Mouse (Mus musculus): ENCODE measurements around the gene Enox1. TPM values are rescaled to one million over a fixed set of nuclear protein-coding genes. Genes with fewer than 3 reads are reported as not detected.

Gene Enox1
- polyA plus RNA-seq, 1 experiment from 2014 or later, result 6.6 TPM

DNA sequence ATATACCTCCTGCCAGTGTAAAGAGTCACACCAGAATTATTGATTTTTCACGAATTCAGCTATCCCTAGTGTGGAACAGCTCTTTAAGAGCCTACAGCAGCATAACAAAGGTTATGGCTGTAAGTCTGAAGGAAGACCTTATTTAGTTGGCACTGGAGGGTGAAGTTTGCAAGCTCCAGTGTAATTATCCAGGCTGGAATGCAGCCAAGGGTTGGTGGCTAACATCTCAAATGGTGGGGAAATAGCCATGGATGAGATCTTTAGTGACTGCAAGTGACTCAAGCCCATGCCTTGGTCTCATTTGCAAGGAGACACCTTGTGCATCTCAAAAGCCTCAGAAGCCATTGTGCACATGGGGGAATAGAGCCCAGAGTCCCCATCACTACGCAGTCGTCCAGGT, 5.9 kb downstream of the Enox1 start:
- ATAC-seq (replicated peaks; ENCODE audit: low FRiP score, low read depth) (no peak), DNase-seq (ENCODE audit: low spot score) (no peak)
- Histone ChIP-seq H3K9me3 (replicated peaks; ENCODE audit: low read length) (no peaks in the 10 kb centered on the region), H3K36me3 (ENCODE audit: insufficient read depth, low read length) (no peaks in the 10 kb centered on the region), H3K27ac (no peak overlapping the region), H3K4me3 (replicated peaks; ENCODE audit: low read depth, low read length) (no peak overlapping the region), H3K4me1 (replicated peaks; ENCODE audit: insufficient read depth, low read length) (no peaks in the 10 kb centered on the region; the same call in 1 of the 2 replicates), H3K9ac (ENCODE audit: low read depth, low read length) (no peak overlapping the region), H3K4me2 (ENCODE audit: low read length) (no peak overlapping the region), H3K27me3 (ENCODE audit: insufficient read depth, low read length) (no peaks in the 10 kb centered on the region)
- 85% methylated on average over 3 of the region's 3 CpGs for WGBS
- TF ChIP-seq CTCF (IDR thresholded peaks at IDR 0.05; ENCODE audit: low read depth), result no peak

DNA sequence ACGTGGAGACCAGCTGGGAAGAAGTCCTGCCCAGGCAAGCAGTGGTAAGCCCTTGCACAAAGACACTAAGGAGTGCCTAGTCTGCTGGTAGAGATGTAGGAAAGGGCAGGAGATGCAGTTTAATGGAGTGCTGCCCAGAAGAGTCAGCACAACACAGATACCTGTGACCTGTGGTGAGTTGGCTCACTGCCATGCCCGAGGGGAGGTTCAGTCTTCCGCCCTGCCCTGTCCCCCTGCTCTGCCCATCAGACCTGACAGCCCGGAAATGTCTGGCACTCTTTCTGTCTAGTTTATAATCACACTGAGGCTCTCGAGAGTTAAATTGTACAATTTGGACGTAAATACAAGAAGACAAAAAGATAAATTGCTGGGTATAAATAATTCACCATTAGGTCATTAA, 7.8 kb downstream of the Enox1 start:
- no peak for DNase-seq (ENCODE audit: low spot score)
- TF ChIP-seq CTCF (IDR thresholded peaks at IDR 0.05; ENCODE audit: low read depth), result no peak
- H3K9ac ChIP-seq (ENCODE audit: low read depth, low read length), result no peak overlapping the region
- no peak for ATAC-seq (replicated peaks; ENCODE audit: low FRiP score, low read depth)
- no peak overlapping the region for H3K27ac ChIP-seq
- no peak overlapping the region for H3K4me3 ChIP-seq (replicated peaks; ENCODE audit: low read depth, low read length)
- no peaks in the 10 kb centered on the region for H3K27me3 ChIP-seq (ENCODE audit: insufficient read depth, low read length)
- no peaks in the 10 kb centered on the region for H3K36me3 ChIP-seq (ENCODE audit: insufficient read depth, low read length)
- H3K4me1 ChIP-seq (replicated peaks; ENCODE audit: insufficient read depth, low read length), result no peaks in the 10 kb centered on the region
- WGBS, result 67% methylated on average over 6 of the region's 6 CpGs
- no peak overlapping the region for H3K4me2 ChIP-seq (ENCODE audit: low read length)
- no peaks in the 10 kb centered on the region for H3K9me3 ChIP-seq (replicated peaks; ENCODE audit: low read length)

DNA sequence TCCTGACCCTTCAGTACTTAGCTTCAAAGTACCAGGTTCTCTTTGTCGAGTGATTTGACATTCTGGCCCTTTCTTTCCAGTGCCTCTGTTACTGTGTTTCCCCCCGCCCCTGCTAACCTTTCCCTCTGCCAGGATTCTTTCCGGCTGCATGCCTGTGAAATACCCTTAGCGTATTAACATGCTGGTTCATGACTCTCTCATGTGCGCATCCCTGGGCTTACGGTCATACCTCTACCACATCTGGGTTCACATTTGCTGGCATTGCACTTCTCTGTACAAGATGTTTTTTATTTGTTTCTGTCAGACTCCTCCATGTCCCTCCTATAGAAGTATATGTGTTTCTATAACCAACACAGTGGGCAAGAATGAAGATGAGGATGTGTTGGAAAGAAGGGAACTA, 11.6 kb downstream of the Enox1 start:
- DNase-seq (ENCODE audit: low spot score) (no peak), ATAC-seq (replicated peaks; ENCODE audit: low FRiP score, low read depth) (no peak)
- H3K4me1 ChIP-seq (replicated peaks; ENCODE audit: insufficient read depth, low read length), result no peaks in the 10 kb centered on the region
- H3K9me3 ChIP-seq (replicated peaks; ENCODE audit: low read length), result no peaks in the 10 kb centered on the region
- no peak overlapping the region for H3K4me3 ChIP-seq (replicated peaks; ENCODE audit: low read depth, low read length)
- H3K4me2 ChIP-seq (ENCODE audit: low read length), result no peak overlapping the region
- H3K9ac ChIP-seq (ENCODE audit: low read depth, low read length), result no peak overlapping the region
- 91% methylated on average over 6 of the region's 6 CpGs for WGBS
- no peak for TF ChIP-seq CTCF (IDR thresholded peaks at IDR 0.05; ENCODE audit: low read depth)
- no peak overlapping the region for H3K27ac ChIP-seq
- H3K36me3 ChIP-seq (ENCODE audit: insufficient read depth, low read length), result no peaks in the 10 kb centered on the region
- no peaks in the 10 kb centered on the region for H3K27me3 ChIP-seq (ENCODE audit: insufficient read depth, low read length)

DNA sequence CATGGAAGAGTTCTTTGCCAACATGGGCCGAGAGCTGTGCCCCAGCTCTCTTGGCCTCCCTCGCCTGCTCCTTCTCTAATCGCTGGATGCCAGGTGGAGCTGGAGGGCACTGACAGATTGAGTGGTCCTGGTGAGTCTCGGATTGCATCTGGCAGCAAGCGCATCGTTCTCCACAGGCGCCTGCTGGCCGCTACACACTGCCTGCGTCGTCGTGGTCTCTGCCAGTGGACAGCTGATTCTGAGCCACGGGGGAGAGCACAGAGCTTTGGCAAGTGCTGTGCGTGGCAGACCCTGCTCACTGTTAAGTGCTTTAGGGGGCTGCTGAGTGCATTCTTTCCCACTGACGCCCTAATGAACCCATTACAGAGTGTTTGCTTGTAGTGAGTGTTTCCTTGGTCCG, 17.9 kb downstream of the Enox1 start:
- no peak overlapping the region for H3K4me3 ChIP-seq (replicated peaks; ENCODE audit: low read depth, low read length)
- H3K27ac ChIP-seq, result no peak overlapping the region
- H3K9ac ChIP-seq (ENCODE audit: low read depth, low read length), result no peak overlapping the region
- no peaks in the 10 kb centered on the region for H3K36me3 ChIP-seq (ENCODE audit: insufficient read depth, low read length)
- H3K27me3 ChIP-seq (ENCODE audit: insufficient read depth, low read length), result no peaks in the 10 kb centered on the region
- no peak for DNase-seq (ENCODE audit: low spot score)
- TF ChIP-seq CTCF (IDR thresholded peaks at IDR 0.05; ENCODE audit: low read depth), result no peak
- H3K4me1 ChIP-seq (replicated peaks; ENCODE audit: insufficient read depth, low read length), result no peaks in the 10 kb centered on the region
- no peak overlapping the region for H3K4me2 ChIP-seq (ENCODE audit: low read length)
- 53% methylated on average over 15 of the region's 15 CpGs for WGBS
- H3K9me3 ChIP-seq (replicated peaks; ENCODE audit: low read length), result no peaks in the 10 kb centered on the region
- no peak for ATAC-seq (replicated peaks; ENCODE audit: low FRiP score, low read depth)

DNA sequence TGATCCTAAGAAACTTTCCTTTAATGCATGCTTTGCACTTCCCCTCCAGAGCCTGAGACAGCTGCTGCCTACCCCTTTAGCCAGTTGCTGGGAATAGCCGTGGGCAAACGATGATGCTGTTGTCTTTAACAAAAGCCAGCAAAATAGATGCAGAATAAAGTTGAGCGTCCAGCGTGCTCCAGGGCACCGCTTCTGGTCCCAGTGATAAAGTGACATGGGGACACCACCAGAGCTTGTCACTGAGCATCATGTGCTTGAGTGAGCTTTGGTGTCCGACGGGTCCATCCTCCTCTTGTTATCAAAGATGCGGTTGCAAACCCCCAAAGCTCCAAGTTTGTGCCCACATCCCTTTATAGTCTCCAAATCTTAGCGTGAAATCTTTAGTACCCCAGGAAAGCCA, 18.4 kb downstream of the Enox1 start:
- no peak for DNase-seq (ENCODE audit: low spot score)
- Histone ChIP-seq H3K4me3 (replicated peaks; ENCODE audit: low read depth, low read length) (no peak overlapping the region), H3K4me1 (replicated peaks; ENCODE audit: insufficient read depth, low read length) (no peaks in the 10 kb centered on the region), H3K36me3 (ENCODE audit: insufficient read depth, low read length) (no peaks in the 10 kb centered on the region), H3K9me3 (replicated peaks; ENCODE audit: low read length) (no peaks in the 10 kb centered on the region), H3K4me2 (ENCODE audit: low read length) (no peak overlapping the region), H3K9ac (ENCODE audit: low read depth, low read length) (no peak overlapping the region), H3K27ac (no peak overlapping the region), H3K27me3 (ENCODE audit: insufficient read depth, low read length) (no peaks in the 10 kb centered on the region)
- ATAC-seq (replicated peaks; ENCODE audit: low FRiP score, low read depth), result no peak
- 83% methylated on average over 9 of the region's 9 CpGs for WGBS
- TF ChIP-seq CTCF (IDR thresholded peaks at IDR 0.05; ENCODE audit: low read depth), result no peak

DNA sequence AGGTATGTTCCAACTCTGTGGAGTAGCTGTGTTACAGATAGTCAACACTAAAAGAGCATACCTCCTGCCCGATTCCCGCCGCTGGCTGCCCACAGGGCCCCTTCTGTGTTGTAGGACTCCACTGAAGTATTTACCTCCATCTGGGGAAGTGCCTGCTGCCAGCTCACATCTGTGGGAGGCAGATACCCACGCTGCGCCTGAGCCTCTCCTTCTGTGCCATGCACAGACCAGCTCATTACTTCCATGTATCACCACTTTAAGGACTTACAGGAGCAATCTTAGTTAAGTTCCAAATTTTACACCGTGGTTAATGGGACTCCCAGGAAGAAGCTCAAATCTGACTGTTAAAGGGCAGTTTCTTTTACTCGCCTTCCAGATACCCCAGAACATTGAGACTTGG, 23.7 kb downstream of the Enox1 start:
- Histone ChIP-seq H3K27ac (no peak overlapping the region), H3K4me1 (replicated peaks; ENCODE audit: insufficient read depth, low read length) (no peaks in the 10 kb centered on the region), H3K4me3 (replicated peaks; ENCODE audit: low read depth, low read length) (no peak overlapping the region), H3K36me3 (ENCODE audit: insufficient read depth, low read length) (no peaks in the 10 kb centered on the region), H3K9ac (ENCODE audit: low read depth, low read length) (no peak overlapping the region), H3K4me2 (ENCODE audit: low read length) (no peak overlapping the region), H3K9me3 (replicated peaks; ENCODE audit: low read length) (no peaks in the 10 kb centered on the region), H3K27me3 (ENCODE audit: insufficient read depth, low read length) (no peaks in the 10 kb centered on the region)
- TF ChIP-seq CTCF (IDR thresholded peaks at IDR 0.05; ENCODE audit: low read depth), result no peak
- DNase-seq (ENCODE audit: low spot score) (no peak), ATAC-seq (replicated peaks; ENCODE audit: low FRiP score, low read depth) (no peak)
- 82% methylated on average over 7 of the region's 7 CpGs for WGBS

DNA sequence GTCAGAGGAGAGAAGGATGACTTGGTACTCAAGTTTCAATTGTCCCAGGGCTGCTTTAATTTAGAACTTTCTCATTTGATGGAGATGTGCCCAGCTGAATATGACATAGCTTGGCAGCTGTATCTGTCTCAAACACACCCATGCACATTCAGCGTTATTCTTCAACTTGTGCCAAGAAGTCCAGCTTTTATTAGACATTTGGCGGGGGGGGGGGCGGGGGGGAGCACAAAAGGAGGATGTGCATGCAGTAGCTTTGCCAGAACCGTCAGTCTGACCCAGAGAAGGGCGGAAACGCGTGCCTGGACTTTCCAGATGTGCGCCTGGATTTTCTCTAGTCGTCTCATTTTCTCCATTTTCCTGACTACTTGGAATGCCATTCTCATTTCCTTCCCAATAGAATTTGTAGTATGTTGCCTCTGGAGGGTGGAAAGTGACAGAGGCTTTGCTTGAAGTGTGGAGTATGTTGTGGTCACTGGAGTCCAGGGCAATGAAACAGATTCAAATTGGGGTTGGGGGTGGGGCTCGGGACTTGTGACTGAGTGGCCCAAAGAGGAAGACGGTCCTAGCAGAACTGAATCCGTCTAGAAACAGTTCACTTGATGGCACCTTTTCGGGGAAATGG, 24.3 kb downstream of the Enox1 start:
- no peak overlapping the region for H3K9ac ChIP-seq (ENCODE audit: low read depth, low read length)
- ATAC-seq (replicated peaks; ENCODE audit: low FRiP score, low read depth) (no peak), DNase-seq (ENCODE audit: low spot score) (peak; percentile 8)
- TF ChIP-seq CTCF (IDR thresholded peaks at IDR 0.05; ENCODE audit: low read depth), result no peak
- H3K27ac ChIP-seq, result no peak overlapping the region
- no peaks in the 10 kb centered on the region for H3K27me3 ChIP-seq (ENCODE audit: insufficient read depth, low read length)
- no peaks in the 10 kb centered on the region for H3K9me3 ChIP-seq (replicated peaks; ENCODE audit: low read length)
- no peaks in the 10 kb centered on the region for H3K4me1 ChIP-seq (replicated peaks; ENCODE audit: insufficient read depth, low read length)
- WGBS, result 65% methylated on average over 13 of the region's 13 CpGs
- no peak overlapping the region for H3K4me2 ChIP-seq (ENCODE audit: low read length)
- no peaks in the 10 kb centered on the region for H3K36me3 ChIP-seq (ENCODE audit: insufficient read depth, low read length)
- no peak overlapping the region for H3K4me3 ChIP-seq (replicated peaks; ENCODE audit: low read depth, low read length)

All from kidney, postnatal 0 days (tissue).